Mouse (Mus musculus): ENCODE results near the gene Blvrb.
A peak's percentile ranks its signal among the peaks of the same experiment; 100 is the strongest.

The Blvrb gene

DNA sequence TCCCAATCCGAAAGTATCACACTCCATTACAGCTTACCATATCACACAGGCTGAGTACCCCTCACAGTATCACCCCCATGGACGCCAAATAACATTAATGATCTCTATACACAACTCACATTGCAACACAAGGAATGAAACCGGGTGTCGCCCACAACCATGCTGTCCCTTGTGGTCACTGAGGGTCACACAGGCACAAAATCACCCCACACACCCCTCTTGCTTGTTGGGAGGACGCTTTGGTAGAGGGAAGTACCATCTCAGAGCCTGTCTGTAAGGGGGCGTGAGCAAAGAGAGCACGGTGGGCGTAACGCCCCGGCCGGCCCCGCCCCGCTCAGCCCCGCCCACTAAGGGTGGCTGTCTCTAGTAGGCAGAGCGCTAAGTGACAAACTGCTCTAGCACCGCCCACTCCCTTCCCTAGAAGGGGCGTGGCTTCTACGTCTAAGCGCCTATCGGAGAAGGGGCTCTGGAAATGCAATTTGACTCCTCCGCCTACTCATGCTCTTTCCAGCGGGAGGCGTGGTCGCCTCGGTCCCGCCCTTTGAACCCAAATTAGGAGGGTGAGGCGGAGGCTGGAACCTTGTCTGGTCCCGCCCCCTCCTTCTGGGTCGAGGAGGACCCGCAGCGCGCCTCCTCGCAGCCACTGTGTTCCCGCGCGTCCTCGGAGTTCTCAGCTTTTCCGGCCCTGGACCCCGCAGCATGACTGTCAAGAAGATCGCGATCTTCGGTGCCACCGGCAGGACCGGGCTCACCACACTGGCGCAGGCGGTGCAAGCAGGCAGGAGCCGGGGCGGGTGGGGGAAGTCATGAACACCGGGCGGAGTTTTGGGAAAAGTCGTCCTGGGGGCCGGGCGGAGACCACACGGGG is at the start of gene Blvrb, which contains the start of gene Sptbn4:
Gene Blvrb (plus strand): TSS at position 560 of the 868 bp plus-strand sequence.
Gene Sptbn4 (minus strand): TSS at position 268 of the 868 bp plus-strand sequence.
- DNase-seq (ENCODE audit: low spot score in 2 of 2), result peak; percentile 98

DNA sequence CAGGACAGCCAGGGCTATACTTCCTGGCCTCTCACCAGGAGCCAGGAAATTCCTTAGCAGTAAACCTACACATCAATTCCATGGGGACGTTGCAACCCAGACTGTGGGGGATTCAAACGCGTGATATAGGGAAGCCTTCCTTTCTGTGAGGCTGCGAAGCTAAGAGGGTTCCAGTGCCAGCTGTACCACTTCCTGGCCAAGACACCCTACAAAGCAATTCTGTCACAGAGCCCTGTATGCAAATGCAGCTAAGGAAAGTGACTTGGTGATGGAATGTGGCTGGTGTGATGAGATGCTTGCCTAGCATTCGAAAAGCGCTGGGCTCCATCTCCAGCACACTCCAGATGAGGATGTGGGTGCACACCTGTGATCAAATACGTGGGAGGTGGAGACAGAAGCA is 47.2 kb upstream of the Blvrb start:
- DNase-seq (ENCODE audit: low spot score in 2 of 2), result no peak

DNA sequence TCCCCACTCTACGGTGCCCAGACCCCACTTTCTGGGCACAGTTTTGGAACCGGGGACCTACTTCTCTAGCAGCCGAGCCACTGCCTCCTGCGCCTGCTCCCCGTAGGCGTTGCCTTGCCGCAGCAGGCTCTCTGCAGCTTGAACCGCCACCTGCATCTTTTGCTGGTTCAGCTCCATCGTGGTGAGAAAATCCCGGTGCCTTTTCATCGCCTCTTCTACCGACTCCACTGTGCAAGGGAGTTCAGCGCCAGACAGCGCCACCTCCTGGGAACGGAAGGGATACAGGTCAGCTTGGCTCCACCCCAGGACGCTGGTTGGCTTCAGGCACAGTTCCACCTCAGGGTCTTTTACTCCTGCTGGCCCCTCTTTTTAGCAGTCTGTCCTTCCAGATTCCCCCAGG is 45.1 kb upstream of the Blvrb start:
- DNase-seq (ENCODE audit: low spot score in 2 of 2), result peak in 1 of 2 experiments; percentile 45

DNA sequence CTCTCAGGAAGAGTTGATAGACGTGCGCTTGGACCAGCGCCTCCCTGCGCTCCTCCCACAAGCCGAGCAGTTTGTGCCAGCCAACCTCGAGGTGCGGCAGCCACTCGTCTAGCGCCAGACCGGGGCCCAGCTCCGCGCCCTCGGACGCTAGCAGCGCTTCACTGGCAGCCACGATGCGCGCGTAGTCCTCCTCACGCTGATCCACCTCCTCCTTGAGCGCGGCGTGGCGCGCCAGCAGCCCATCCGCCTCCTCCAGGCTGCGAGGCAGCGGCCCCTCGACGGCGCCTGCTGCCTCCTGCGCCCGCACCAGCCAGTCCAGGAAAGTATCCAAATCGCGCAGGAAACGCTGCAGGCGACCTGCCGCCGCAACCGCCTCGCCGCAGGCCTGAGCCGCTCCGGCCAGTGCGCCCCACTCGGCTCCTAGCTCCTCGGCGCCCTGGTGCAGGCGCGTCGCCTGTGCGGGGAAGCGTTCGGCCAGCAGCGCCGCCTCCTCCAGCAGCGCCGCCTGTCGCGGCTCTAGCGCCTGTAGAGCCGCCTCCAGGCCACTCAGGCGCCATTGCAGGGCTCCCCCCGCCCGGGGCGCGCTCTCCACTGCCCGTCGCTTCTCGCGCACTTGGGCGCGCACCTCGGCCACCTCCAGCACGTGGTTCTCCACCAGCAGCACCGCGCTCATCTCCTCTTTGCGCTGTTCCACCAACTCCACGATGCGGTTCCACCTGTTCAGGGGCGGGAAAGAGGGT is 43.4 kb upstream of the Blvrb start:
- DNase-seq (ENCODE audit: low spot score in 2 of 2), result no peak

GRCm38 (mm10) chr7:27406481-27406880 is 41.3 kb upstream of the Blvrb start:
- DNase-seq (ENCODE audit: low spot score in 2 of 2), result no peak

GRCm38 (mm10) chr7:27407816-27408215 is 40.0 kb upstream of the Blvrb start:
- DNase-seq (ENCODE audit: low spot score in 2 of 2), result no peak

- peak; percentile 44 to 57 for DNase-seq (ENCODE audit: low spot score in 2 of 2)
Measured at GRCm38 (mm10) chr7:27408379-27409176, 39.2 kb upstream of the Blvrb start.

GRCm38 (mm10) chr7:27417151-27417550 is 30.6 kb upstream of the Blvrb start:
- no peak for DNase-seq (ENCODE audit: low spot score in 2 of 2)

DNA sequence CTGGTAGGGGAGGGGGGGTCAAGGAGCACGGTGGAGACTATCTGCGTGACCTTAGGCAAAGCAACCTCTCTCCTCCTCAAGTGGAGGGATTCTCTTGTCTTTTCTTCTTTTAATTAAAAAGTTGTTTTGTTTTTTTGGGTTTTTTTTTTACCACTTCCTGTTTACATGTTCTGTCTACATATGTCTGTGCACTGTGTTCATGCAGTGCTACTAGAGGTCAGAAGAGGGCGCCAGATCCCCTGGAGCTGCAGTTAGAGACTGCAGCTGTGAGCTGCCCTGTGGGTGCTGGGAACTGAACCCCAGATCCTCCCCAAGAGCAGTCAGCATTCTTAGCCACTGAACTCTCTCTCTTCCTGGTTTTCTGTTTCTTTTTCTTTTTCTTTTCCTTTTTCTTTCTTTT is 28.7 kb upstream of the Blvrb start:
- DNase-seq (ENCODE audit: low spot score in 2 of 2), result no peak

DNA sequence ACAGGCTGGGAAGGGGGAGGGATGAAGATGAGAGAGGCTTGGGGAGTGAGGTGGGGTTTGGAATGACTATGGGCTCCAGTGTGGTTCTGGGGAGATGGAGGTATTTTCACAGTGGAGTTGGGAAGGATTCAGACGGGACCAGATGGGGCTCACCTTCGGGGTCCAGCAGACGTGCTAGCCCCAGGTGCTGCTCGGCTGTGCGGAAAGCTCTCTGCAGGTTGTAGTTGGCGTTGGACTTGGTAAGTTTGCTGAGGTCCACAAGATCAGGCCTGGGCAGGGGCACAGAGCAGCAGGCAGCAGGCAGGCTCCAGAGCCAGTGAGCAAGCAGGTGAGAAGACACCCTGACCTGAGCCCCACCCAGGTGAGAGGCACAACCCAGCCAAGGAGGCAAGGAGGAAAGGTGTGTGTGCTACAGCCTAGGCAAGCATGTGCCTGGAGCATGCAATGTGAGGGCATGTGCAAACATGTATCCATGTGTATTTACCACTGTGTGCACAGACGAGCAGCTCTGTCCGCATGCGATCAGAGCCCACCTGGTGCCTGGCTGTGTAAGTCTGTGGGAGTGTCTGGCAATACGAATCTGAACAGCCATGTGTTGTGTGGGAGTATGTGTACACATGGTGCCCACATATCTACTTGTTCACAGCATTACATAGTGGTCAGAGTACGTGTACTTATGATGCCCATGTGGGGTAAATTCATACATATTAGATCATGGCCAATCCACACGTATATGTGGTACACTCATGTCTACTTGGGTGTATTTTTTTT is 24.0 kb upstream of the Blvrb start:
- DNase-seq (ENCODE audit: low spot score in 2 of 2), result no peak

DNA sequence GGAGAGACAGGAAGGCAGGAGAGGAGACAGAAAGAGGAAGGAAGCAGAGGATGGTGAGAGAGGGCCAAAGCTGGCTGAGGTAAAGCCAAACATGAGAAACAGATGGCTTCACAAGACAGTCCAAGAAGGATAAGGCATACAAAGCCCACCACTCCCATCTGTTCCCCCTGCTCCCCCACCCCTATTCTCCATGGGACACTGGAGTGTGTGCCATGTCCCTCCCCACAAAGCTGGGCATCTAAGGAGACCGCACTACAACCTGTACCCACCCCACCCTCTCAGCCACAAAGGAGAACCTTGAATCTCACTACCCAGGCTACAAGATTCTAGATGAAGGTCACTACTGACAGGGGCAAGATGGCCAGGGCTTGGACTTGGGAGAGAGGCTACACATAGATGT is 20.4 kb upstream of the Blvrb start:
- DNase-seq (ENCODE audit: low spot score in 2 of 2), result no peak

- DNase-seq (ENCODE audit: low spot score in 2 of 2), result no peak
Measured at GRCm38 (mm10) chr7:27428002-27428401, 19.8 kb upstream of the Blvrb start.

DNA sequence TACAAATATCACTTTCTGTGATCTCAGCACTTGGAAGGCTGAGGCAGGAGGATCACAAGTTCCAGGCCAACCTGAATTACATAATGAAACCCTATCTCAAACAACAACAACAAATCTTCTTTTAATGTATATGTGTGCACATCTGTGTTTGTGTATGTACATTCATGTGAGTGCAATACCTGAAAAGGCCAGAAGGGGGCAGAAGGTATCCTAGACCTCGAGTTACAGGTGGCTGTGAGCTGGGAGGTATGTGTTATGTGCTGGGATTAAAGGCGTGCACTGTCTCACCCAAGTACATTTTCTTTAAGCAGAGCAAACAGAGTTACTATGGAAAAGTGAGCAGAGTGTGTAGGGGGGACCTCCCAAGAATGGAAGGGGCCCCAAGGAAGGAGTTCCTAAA is 18.6 kb upstream of the Blvrb start:
- DNase-seq (ENCODE audit: low spot score in 2 of 2), result no peak

GRCm38 (mm10) chr7:27433349-27433748 is 14.4 kb upstream of the Blvrb start:
- DNase-seq (ENCODE audit: low spot score in 2 of 2), result no peak

DNA sequence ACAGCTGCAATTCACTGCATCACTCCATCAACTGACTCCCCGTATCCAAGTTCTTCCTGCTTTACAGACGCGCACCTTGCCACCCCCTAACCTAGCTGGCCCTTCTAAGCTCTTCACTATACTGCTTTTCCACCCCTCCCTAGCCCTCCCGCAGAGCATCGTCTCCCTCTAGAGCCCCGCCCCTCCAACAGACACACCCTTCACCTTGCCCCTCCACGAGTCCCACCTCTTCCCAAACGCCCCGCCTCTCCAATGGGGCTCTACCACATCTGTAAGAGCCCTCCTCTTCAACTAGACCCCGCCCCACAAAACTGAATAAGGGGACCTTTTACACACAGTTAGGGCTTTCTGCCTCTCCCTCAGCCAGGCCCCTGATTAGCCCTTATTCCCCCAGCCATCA is 14.0 kb upstream of the Blvrb start:
- no peak for DNase-seq (ENCODE audit: low spot score in 2 of 2)

- peak in 1 of 2 experiments; percentile 46 for DNase-seq (ENCODE audit: low spot score in 2 of 2)
Measured at GRCm38 (mm10) chr7:27437544-27437943, 10.2 kb upstream of the Blvrb start.

DNA sequence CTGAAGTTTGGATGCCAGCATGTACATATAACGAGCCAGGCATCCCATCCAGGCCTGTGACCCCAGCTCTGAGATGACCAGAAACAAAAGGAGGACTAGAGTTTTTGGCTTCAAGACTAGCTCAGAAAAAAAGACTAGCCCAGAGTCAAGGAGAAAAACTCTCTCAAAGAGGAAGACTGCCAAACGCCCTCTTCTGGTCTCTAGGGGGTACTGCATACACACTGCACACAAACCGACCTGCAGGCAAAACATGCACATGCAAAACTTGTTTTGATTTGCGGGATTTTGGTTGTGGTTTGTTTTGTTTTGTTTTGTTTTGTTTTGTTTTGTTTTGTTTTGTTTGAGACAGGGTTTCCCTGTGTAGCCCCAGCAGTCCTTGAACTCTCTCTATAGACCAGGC is 7.8 kb upstream of the Blvrb start:
- DNase-seq (ENCODE audit: low spot score in 2 of 2), result no peak

DNA sequence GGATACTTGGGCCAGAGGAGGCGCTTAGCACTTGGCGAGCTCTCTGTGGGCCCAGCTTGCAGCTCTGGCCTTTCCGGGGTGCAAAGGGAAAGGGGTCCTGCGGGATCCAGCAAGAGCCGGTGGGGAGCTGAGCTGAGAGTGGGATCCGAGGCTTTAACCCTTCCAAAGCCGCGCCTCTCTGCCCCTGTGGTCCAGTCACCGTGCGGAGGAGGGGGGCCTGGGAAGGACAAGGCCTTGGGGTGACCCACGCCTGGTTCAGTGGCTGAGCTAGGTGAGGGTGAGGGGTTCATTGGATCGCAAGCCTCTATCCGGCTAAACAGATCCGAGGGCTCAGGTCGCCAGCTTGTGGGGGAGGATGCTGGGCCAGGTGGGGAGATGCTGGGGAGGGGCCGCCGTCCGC is 1.7 kb upstream of the Blvrb start:
- DNase-seq (ENCODE audit: low spot score in 2 of 2), result no peak

GRCm38 (mm10) chr7:27446521-27447418 is 1.0 kb upstream of the Blvrb start:
- no peak for DNase-seq (ENCODE audit: low spot score in 2 of 2)

Measured in spleen, postnatal 14 days (tissue).